Mouse (Mus musculus) gastrocnemius, adult 8-10 months (tissue): ENCODE measurements around the gene Sult2a5. TPM values are rescaled to one million over a fixed set of nuclear protein-coding genes. Genes with fewer than 3 reads are reported as not detected.

Experiments used
- DNase-seq, 2 experiments: peaks; one replicate each; pipeline ENCODE4 v3.0.0; 2022; ENCODE audit warnings: low spot score in 2 of 2
- total RNA-seq, 4 experiments: library from RNA; stranded (reverse); gene quantifications; 2 replicates each; pipeline ENCODE4 v1.2.4; 2022

The Sult2a5 gene
- total RNA-seq = not detected

- DNase-seq = no peak
Observed at GRCm38 (mm10) chr7:13623667-13624066, at the start of gene Sult2a5. TSS of gene Sult2a5 (plus strand) at chr7:13623967.

Other genes starting within 250 kb of the Sult2a5 start
- gene Cabp5, start 225.8 kb upstream of the Sult2a5 start, total RNA-seq = not detected
- gene Bsph1, start 173.1 kb upstream of the Sult2a5 start, total RNA-seq = not detected
- not detected for gene Bsph2, start 52.9 kb upstream of the Sult2a5 start, total RNA-seq
- not detected for gene Sult2a2, start 109.5 kb downstream of the Sult2a5 start, total RNA-seq
- under 1 TPM in 1 of 4 experiments, not detected in 3; 0.67 TPM for gene Sult2a1, start 213.4 kb downstream of the Sult2a5 start, total RNA-seq